Mouse (Mus musculus) monocyte, adult 5-6 weeks (primary cell): ENCODE results near the gene E030025P04Rik. TPM values are rescaled to one million over a fixed set of nuclear protein-coding genes. Genes with fewer than 3 reads are reported as not detected.

Experiments
- ATAC-seq: fragments of 153-309, 156-312 bp; replicated peaks from 2 replicates; pipeline ENCODE4 v1.8.0; 2017; ENCODE audit warnings: mild to moderate bottlenecking; ENCODE audit not compliant: low TSS enrichment, insufficient number of reproducible peaks, severe bottlenecking, poor library complexity, low FRiP score
- total RNA-seq: library from RNA; stranded (forward); fragments of 200-1000, 200-491, 200-594 nt; gene quantifications from 3 replicates; pipeline ENCODE4 v1.2.3, GENCODE M21; 2017

Gene E030025P04Rik
- total RNA-seq = not detected in 3 replicates

DNA sequence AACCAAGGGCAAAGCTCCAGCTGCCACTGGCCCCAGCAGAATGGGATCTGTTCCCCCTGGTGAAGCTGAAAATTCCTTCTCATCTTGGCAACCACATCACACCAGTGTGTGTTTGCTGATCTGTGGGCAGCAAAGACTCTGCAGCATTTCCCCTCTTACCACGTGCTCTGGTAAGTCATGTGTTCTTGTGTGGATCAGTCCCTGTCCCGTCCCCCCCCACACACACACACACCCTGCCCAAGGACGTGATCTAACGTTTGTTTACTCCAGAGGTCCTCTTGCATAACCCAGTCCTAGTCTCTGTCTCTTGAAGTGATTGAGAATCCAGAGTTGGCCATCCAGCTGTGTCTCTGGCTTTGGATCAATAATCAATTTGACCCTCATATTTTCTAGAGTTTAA, at the start of gene E030025P04Rik:
Gene E030025P04Rik, minus strand, starts transcription at position 134 of the 400 bp plus-strand sequence.
- no peak for ATAC-seq

DNA sequence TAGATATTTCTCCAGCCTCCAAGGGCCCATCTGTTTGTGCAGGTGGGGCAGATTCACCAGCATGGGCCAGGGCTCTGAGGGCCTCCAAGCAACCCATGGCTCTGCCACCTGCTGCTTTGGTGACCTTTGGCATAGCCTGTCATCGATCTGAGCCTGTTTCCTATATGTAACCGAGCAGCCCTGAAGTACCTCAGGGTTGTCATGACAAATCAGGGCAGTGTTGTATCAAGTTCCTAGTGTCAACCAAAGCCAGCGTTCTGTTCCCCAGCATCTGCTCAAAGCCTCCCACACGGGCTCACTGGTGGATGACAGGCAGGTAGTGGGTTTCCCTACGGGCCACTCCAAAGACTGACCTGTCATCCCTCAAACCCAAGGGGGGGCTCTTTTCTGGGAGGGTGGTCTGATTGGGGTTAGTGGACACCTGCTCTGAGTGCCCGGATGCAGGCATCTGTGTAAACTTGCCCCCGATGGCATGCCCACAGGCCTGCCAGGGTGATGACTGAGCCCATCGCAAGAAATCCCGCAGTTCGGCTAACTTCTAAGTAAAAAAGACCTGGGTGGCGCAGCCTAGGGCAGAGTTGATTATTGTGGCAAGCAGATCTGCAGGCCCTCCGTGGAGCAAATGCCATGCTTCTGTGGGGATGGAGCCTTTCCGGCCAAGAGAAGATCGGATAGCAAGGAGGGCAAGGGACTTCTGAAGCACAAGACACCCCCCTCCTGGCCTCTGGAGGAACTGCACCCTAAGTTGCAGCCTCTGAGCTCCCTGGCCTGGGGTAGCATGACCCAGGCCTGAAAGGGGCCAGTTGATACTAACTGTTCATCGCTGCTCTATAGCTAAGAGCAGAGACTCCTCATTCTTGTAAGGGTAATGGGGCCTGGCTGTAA, 48.7 kb upstream of the E030025P04Rik start:
- ATAC-seq = no peak

DNA sequence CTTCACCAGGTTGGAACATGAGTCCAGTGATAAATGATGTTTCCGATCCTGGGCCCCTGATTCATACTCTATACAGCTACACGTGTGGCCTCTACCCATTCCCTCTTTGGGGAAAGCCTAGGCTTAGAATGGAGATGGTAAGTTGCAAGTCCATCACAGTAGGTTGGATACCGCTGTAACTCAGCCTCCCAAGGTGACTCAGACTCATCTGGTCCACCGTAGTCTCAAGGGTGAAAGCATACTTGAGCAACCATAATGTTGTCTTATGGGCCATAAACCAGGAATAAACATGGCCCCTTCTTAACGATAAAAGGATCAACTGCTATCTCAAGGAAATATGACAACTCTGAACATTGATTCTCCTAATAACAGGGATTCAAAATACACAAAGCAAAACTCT, 44.1 kb upstream of the E030025P04Rik start:
- no peak for ATAC-seq

DNA sequence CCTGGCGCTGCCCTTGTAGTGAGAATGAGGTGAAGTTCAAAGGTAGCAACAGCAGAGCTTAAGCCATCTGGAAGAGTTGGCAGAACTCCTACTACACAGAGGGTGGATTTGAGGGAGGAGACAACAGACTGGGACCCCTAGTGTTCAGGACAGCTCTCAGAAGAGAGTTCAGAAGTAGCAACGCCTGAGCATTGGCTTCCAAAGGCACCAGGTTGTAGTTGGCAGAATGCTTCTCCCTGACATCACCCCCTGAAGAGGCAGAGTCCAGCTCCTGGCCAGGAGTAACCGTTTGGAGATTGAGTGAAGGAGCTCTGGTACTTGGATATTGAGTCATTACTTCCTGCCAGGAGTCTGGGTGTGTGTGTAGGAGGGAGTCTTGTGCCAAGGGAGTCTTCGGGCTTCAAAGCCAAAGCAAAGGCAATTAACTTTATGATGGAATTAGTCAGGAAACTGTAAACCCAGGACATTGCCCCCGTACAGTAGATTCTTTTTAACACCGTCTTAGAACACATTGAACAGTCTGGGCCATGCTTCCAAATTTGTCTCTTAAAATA, 43.5 kb upstream of the E030025P04Rik start:
- ATAC-seq = no peak

DNA sequence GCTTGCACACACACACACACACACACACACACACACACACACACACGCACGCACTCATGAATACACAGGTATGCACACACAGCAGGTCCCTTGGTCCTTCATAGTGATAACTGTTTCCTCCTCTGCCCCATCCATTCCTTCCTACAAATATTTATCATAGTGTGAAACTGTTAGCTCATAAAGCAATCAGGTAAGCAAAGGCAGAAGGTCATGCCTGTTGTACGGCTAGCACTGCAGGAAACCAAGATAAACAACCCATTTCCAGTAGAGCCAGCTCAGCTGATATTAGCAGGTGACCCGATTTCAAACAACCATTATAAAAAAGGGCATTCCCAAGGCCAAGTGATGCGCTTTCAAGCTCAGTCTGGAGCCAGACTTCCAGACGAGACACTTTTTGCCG, 36.9 kb upstream of the E030025P04Rik start:
- no peak for ATAC-seq

DNA sequence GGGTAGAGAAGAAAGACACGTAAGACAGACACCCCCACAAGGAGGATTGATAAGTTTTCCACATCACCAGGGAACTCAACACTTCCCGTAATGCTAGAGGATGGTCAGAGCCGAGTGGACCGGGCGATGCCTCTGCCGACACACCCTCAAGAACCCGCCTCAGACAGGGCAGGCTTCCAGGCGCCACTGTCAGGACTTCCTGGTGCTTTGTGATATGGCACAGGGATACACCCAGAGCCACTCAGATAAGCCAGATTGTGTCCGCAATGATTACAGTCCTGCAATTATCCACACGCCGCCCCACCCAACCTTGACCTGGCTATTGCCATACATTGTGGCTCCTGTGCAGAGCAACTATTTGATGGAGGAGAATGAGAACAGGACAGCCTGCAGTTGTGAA, 36.1 kb upstream of the E030025P04Rik start:
- no peak for ATAC-seq

DNA sequence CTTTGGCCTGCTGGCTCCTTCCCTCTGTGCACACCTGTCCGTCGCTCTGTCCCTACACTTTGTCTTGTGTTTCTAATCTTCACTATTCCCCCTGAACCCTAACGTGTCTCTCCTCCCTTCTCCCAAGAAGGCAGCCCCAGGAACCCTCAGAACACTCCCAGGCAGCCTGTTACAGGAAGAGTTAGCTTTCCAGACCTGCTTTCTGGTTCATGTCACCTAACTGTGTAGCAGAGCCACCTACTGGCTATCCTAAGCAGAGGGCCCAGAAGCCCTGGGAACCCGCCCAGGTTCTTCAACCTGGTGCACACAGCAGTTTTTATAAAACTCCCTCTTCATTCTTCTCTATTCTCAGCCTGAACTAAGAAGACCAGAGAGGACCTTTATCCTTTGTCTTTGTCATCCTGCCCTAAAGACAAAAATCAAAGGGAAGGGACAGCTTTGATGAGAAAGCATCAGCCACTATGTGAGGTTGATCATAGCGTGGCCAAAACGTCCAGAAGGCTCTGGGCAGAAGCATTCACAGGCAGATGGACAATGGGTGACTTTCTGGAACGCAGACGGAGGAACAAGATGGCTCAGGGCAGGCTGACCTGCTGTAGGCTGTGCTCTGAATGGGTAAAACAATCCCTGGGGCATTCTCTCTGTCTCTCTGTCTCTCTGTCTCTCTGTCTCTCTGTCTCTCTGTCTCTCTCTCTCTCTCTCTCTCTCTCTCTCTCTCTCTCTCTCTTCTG, 34.8 kb upstream of the E030025P04Rik start:
- ATAC-seq = no peak

DNA sequence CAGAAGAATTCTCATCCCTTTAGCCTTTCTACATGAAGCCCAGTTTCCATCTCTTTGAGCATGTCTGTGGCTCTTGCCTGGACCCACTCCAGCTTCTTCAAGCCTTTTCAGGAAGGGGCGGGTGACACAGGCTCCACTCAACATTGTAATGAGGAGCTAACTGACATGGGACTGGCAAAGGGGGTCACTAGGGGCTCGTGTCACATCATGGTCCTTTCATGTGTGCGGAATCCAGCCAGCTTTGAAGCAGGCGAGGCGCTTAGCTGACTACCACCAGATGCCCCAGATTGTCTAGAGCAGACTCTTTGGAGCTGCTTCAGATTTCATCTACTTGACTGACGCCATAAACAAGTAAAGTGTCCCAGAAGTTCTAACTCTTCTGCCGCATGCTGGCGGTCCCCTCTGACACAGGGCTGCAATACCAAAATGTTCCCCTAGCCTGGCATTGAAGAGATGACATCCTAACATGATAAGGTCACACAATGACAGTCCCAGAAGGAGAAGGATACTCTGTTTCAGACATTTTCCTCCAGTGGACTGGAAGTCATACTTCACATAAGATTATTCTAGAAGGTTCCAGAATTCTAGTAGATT, 31.3 kb upstream of the E030025P04Rik start:
- no peak for ATAC-seq

DNA sequence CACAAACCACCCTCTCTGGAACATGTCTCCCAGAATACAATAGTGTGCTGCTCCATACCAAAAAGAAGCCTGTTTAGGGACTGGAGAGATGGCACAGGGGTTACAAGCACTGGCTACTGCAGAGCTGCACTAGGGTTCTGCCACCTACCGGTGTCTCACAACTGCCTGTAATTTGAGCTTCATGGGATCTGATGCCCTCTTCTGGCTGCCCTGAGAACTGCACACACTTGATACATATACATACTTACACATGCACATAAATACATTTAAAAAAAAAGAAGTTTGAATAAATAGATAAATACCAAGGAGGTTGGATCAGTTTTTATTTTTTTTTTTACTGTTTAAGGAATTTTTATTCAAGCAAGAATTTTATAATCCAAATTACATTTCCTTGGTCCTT, 28.1 kb upstream of the E030025P04Rik start:
- no peak for ATAC-seq

DNA sequence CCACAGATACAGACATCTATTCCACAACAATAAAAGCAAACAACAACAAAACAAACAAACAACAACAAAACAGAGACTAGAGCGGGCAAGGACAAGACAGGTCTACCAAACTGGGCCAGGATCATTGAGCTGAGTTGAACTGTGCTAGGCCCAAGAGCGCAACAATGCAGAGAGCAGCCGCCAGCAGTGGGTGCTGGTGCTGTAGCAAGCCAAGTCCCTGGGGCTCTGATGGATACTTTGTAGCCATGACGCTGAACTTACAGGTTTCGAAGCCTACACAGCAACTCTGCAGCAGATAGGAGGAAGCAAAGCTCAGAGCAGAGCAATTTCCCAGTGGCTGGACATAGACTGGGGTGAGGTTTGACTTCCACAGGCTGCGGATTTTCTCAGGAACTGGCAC, 26.6 kb upstream of the E030025P04Rik start:
- ATAC-seq = no peak

DNA sequence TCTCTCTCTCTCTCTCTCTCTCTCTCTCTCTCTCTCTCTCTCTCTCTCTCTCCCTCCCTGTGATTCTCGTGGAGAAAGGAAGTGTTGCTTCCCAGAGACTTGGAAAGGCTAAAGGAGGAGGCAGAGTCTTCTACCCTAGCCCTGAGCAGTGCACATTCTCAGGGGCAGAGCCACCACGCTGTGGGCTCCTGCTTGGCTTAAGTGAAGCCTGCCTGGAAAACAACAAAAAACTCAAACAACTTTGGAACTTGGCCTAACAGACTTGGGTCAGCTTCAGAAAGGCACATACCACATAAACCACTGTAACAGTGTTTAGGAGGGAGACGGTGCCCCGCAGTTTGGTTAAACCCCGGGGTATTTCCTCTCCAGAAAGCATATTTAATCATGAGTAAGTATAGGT, 13.5 kb upstream of the E030025P04Rik start:
- no peak for ATAC-seq

DNA sequence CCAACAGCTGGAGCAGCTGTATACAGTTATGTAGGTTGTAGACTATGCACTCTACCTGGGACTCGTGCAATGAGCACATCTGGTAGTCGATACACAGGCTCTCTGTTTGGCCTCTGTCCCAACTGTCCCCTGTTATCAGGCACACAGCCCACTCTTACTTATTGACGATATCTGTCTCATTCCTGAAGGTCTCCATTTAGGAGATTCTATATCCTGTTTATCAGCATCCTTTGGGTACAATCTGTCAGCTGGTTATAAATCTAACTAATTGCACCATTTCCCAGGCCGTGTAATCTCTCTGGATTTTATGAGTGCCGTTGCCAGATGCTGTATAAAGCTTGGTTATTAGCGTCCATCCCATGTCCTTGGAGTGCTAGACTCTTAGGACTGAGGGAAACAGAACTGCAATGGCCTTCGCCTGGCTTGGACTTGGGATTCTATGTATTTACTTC, 747 bp upstream of the E030025P04Rik start:
- ATAC-seq = no peak

DNA sequence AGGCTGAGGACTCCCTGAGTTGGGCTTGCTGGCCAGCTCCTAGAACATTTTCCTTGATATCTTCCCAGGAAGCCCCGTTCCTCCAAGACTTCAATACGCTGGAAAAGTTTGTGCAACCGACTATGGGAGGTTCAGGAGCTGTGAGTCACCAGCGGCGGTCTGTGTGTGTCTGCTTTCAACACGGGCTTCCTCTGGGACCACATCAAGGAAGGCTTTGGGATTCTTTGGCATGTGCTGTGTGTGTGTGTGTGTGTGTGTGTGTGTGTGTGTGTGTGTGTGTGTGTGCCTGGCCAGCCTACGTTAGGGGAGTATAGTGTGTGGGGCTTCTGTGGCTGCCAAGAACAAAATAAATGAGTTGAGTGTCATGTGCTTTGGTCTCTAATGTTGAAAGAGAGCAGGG, 17.7 kb downstream of the E030025P04Rik start:
- ATAC-seq = no peak

DNA sequence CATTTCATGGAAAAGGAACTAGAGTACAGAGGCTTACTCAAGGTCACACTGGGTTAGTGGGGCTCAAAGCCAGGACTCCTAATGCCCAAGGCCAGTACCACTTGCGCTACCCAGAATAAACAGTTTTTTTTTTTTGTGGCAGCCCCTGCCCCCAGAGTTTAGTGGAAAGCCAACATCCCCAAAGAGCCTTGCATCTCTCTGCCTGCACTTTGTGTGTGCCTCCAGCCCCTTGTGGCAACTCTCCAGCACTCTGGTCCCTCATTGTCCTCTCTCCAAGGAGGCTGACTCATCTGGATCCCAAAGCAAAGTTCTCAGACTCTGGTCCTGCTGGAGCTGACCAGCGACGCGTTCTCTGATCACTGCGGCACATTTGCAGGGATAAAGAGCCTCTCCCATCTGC, 18.7 kb downstream of the E030025P04Rik start:
- no peak for ATAC-seq

DNA sequence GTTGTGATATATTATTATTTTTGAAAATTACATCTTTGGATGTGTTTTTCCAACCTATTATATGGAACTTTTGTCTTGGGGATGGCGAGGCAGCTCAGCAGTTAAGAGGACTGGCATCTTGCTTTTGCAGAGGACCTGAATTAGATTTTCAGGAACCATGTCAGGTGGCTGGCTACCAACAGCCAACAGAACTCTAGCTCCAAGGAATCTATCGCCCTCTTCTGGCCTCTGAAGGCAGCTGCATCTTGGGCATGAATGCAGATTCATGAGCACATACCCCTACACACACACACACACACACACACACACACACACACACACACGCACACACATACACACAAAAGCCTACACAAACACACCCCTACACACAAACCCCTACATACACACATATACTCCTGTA, 19.9 kb downstream of the E030025P04Rik start:
- ATAC-seq = no peak

DNA sequence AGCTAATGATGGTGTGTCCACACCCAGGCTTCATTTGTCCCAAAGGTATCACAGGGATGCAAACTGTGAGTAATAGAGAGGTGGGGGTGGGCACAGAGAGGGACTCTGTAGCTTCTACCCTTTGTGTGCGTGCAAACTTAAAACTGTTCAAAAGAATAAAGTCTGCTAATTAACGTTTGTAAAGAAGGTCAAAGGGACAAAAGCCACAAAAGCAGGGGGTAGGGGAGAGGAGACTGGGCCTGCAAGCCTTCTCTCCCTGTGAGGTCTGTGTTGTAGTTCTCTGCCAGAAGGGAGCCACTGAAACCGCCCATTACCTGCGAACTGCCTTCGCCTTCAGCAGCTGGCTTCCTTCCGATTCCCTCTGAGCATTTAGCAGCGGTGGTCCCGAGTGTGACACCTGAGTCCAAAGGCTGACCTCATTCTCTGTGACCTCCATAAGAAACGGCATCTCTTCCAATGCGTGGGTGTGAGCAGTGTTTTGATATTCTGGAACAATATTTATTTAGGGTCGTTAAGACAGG, 34.3 kb downstream of the E030025P04Rik start:
- ATAC-seq = no peak

DNA sequence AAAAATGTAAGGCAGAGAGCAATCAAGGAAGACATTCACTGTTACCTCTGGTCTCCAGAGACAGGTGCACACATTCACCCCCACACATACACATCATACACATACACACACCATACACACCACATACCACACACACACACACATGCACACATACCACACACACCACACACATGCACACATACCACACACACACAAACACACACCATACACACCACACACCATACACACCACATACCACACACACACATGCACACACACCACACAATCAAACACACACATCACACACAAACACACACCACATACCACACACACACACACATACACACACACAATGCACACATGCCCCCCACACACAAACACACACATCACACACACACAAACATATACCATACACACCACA, 35.1 kb downstream of the E030025P04Rik start:
- ATAC-seq = no peak

DNA sequence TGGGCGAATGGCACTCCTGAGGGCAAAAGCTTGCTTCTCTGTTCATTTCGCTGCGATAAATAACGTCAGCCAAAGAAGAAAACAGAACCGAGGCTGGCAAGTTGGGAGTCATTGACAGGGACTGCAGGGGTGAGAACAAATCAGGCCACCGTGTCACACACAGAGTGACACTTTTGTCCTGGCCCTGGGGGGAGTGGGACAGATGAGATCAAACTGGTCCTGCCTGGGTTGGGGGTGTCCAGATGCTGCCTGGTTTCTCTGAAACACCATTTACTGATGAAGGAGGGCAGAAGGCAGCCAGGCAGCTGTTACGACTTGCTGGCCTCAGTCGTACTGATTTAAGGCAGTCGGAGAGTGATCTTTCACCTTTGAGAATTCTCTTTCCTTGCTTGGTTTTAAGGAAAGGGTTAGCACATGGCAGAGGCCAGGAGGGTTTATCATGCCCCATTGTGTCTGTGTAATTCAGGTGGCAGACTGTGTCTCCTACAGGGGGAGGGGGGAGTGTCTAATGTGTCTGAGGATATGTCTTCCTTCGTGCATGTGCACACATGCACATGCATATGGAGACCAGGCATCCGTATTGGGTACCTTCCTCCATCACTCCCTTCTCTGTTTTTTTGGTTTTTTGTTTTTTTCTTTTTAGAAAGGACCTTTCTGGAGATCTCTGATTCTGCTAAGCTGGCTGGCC, 36.5 kb downstream of the E030025P04Rik start:
- no peak for ATAC-seq

DNA sequence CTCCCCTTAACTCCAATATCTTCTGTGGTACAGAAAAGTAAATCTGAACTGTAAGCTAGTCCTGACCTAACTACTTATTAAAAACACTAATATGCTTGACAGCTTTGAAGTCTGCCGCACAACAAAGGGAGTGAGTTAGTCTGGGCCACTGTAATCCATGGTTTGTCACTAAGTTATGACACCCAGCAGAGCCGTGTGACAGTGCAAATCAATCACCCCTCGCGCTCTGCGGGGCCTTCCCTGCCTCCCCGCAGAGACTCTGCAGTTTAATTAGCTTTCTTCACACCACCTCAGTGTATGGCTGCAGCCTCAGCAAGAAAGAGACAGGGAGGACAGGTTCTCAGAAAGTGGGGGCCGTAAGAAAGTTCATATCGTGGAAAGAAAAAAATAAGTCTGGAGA, 37.4 kb downstream of the E030025P04Rik start:
- ATAC-seq = no peak
